Mouse (Mus musculus): Measurements from ENCODE around the gene Slc8a1. TPM values are rescaled to one million over a fixed set of nuclear protein-coding genes. Genes with fewer than 3 reads are reported as not detected.
A peak's percentile ranks its signal among the peaks of the same experiment; 100 is the strongest.

Slc8a1 gene
- polyA plus RNA-seq, 1 experiment from 2014 or later: 84.6 TPM

DNA sequence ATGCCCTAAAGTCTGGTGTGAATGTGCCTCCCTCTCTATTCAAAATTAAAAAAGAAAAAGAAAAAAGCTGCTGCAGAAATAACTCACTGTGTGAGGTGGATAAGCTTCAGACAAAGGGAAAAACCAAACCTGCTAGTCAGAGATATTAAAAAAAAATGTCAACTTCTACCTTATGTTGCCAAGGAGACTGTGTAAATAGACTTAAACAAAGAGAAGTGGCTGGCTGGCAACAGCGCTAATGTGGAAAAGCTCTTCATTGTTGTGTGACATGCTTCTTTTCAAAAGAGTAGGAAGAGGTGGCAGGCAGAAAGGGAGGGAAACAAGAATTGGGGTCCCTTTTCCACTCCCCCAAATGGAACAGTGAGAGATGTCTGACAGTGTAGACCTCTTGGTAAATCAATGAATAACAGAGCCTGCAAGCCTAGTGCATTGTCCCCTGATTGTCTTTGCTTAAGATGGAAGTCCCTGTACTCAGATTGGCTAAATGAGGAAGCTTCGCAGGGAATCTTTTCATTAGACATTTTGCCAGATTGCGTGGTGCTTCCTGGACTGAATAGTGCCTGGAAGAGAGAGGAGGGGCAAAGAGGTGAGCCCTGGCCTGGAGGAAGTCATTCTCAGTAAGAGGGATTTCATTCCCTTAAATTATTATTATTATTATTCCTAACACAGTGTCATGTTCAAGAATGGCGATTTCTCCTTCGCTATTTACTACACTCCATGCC lies 237.3 kb downstream of the Slc8a1 start:
- Histone ChIP-seq H3K4me1 (ENCODE audit: control insufficient read depth, insufficient read depth, low read length) (peaks cover 34% of the 10 kb centered on the region), H3K4me2 (ENCODE audit: low read depth, low read length) (no peak overlapping the region), H3K36me3 (ENCODE audit: control insufficient read depth, insufficient read depth) (0 out of 2 replicates have a peak, but pooled peaks cover 8% of the 10 kb centered on the region), H3K27me3 (ENCODE audit: control insufficient read depth, insufficient read depth, low read length) (no peaks in the 10 kb centered on the region), H3K4me3 (ENCODE audit: low read length) (no peak overlapping the region), H3K9me3 (replicated peaks; ENCODE audit: control insufficient read depth, low read length) (no peaks in the 10 kb centered on the region), H3K9ac (ENCODE audit: low read length) (no peak overlapping the region), H3K27ac (ENCODE audit: low read length) (peak overlapping the region; percentile 45)
- WGBS: 70% methylated on average over 5 of the region's 5 CpGs
- ATAC-seq (replicated peaks; ENCODE audit: extremely low read depth, insufficient read depth, low FRiP score): no peak

DNA sequence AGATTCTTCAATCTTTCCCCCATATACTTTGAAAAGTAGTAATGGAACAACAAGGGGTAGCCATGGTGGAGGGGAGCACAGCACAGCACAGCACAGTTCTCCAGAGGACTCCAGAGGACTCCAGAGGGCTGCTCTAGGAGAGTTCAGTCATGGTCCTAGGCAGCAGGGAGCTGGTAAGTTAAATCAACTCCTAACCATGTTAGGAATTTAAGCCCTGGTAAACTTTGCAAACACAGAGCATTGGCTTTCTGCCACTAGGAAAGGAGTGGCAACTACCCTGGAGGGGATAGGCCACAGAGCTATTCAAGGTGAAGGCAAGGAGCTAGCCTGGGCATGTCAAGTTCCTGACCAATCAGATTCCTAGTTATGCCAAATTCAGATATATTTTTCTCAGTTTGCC lies 240.3 kb downstream of the Slc8a1 start:
- ATAC-seq (replicated peaks; ENCODE audit: extremely low read depth, insufficient read depth, low FRiP score): peak; percentile 41; the same call in 1 of the 2 replicates
- Histone ChIP-seq H3K36me3 (ENCODE audit: control insufficient read depth, insufficient read depth) (0 out of 2 replicates have a peak, but pooled peaks cover 3% of the 10 kb centered on the region), H3K4me1 (ENCODE audit: control insufficient read depth, insufficient read depth, low read length) (peaks cover 43% of the 10 kb centered on the region), H3K27me3 (ENCODE audit: control insufficient read depth, insufficient read depth, low read length) (no peaks in the 10 kb centered on the region), H3K9ac (ENCODE audit: low read length) (no peak overlapping the region), H3K4me3 (ENCODE audit: low read length) (no peak overlapping the region), H3K4me2 (ENCODE audit: low read depth, low read length) (no peak overlapping the region), H3K9me3 (replicated peaks; ENCODE audit: control insufficient read depth, low read length) (no peaks in the 10 kb centered on the region), H3K27ac (ENCODE audit: low read length) (peak overlapping the region; percentile 48)

- 0 out of 2 replicates have a peak, but pooled peaks cover 2% of the 10 kb centered on the region for H3K36me3 ChIP-seq (ENCODE audit: control insufficient read depth, insufficient read depth)
- no peak overlapping the region for H3K4me2 ChIP-seq (ENCODE audit: low read depth, low read length)
- ATAC-seq (replicated peaks; ENCODE audit: extremely low read depth, insufficient read depth, low FRiP score): no peak
- 47% methylated on average over 1 of the region's 1 CpGs for WGBS
- H3K4me1 ChIP-seq (ENCODE audit: control insufficient read depth, insufficient read depth, low read length): peaks cover 45% of the 10 kb centered on the region
- no peak overlapping the region for H3K9ac ChIP-seq (ENCODE audit: low read length)
- no peak overlapping the region for H3K27ac ChIP-seq (ENCODE audit: low read length)
- no peaks in the 10 kb centered on the region for H3K9me3 ChIP-seq (replicated peaks; ENCODE audit: control insufficient read depth, low read length)
- H3K27me3 ChIP-seq (ENCODE audit: control insufficient read depth, insufficient read depth, low read length): no peaks in the 10 kb centered on the region
- no peak overlapping the region for H3K4me3 ChIP-seq (ENCODE audit: low read length)
Observed at GRCm38 (mm10) chr17:81496616-81497015, 241.6 kb downstream of the Slc8a1 start.

DNA sequence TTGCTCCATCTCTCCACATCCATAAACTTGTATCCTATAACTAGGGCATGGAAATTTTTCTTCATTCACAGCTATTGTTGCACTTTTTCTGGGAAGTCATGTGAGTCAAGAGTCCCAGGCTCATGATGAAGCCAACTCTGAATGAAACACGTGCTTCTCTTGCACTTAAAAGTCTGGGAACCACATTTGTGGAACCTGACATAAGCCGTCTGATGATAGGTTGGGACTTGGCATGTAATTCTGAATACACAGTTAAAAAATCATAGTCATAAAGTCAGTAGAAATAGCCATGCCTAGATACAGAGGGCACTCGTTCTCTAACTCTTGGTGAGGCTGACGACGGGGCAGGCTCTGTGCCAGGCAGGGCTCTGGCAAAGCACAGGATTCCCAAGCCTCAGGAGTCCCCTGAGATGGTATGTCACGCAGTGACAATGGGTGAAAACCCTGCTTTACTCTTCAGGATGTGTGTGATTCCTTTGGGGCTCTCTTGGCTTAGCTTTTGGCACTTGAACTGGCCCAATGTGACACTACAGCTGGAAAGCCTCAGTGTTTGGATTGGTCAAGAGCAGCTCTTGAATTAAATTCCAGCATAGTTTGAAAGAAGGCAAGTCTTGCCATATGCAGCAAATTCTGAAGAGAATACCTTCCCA lies 245.8 kb downstream of the Slc8a1 start:
- no peak overlapping the region for H3K4me3 ChIP-seq (ENCODE audit: low read length)
- H3K9ac ChIP-seq (ENCODE audit: low read length): no peak overlapping the region
- no peaks in the 10 kb centered on the region for H3K27me3 ChIP-seq (ENCODE audit: control insufficient read depth, insufficient read depth, low read length)
- peak; percentile 49; the same call in 1 of the 2 replicates for ATAC-seq (replicated peaks; ENCODE audit: extremely low read depth, insufficient read depth, low FRiP score)
- H3K4me1 ChIP-seq (ENCODE audit: control insufficient read depth, insufficient read depth, low read length): peaks cover 46% of the 10 kb centered on the region
- H3K9me3 ChIP-seq (replicated peaks; ENCODE audit: control insufficient read depth, low read length): no peaks in the 10 kb centered on the region
- peak overlapping the region; percentile 61 for H3K27ac ChIP-seq (ENCODE audit: low read length)
- 0 out of 2 replicates have a peak, but pooled peaks cover 2% of the 10 kb centered on the region for H3K36me3 ChIP-seq (ENCODE audit: control insufficient read depth, insufficient read depth)
- WGBS: 31% methylated on average over 6 of the region's 6 CpGs
- no peak overlapping the region for H3K4me2 ChIP-seq (ENCODE audit: low read depth, low read length)

DNA sequence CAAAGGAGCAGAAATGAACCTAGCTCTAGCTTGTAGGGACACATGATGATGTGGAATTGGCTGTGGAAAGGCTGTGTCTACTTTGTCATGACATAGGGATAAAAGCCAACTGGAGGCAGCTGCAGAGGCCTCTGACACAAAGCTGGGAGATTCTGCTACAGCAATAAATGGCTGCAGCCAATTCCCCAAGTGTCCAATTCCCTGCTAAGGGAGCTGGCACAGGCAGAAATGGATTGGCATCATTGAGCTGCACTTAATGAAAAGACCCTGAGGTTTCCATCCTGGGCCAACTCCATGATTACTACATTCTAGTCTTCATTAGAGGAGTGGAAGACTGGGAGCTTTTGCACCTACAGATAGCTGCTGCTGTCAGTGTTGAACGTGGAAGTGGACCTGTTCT lies 251.8 kb downstream of the Slc8a1 start:
- H3K4me1 ChIP-seq (ENCODE audit: control insufficient read depth, insufficient read depth, low read length): peaks cover 46% of the 10 kb centered on the region
- H3K9ac ChIP-seq (ENCODE audit: low read length): no peak overlapping the region
- no peaks in the 10 kb centered on the region for H3K27me3 ChIP-seq (ENCODE audit: control insufficient read depth, insufficient read depth, low read length)
- H3K4me3 ChIP-seq (ENCODE audit: low read length): no peak overlapping the region
- H3K27ac ChIP-seq (ENCODE audit: low read length): no peak overlapping the region
- H3K4me2 ChIP-seq (ENCODE audit: low read depth, low read length): no peak overlapping the region
- H3K36me3 ChIP-seq (ENCODE audit: control insufficient read depth, insufficient read depth): no peaks in the 10 kb centered on the region; the same call in 1 of the 2 replicates
- WGBS: 57% methylated on average over 1 of the region's 1 CpGs
- no peak for ATAC-seq (replicated peaks; ENCODE audit: extremely low read depth, insufficient read depth, low FRiP score)
- H3K9me3 ChIP-seq (replicated peaks; ENCODE audit: control insufficient read depth, low read length): no peaks in the 10 kb centered on the region

DNA sequence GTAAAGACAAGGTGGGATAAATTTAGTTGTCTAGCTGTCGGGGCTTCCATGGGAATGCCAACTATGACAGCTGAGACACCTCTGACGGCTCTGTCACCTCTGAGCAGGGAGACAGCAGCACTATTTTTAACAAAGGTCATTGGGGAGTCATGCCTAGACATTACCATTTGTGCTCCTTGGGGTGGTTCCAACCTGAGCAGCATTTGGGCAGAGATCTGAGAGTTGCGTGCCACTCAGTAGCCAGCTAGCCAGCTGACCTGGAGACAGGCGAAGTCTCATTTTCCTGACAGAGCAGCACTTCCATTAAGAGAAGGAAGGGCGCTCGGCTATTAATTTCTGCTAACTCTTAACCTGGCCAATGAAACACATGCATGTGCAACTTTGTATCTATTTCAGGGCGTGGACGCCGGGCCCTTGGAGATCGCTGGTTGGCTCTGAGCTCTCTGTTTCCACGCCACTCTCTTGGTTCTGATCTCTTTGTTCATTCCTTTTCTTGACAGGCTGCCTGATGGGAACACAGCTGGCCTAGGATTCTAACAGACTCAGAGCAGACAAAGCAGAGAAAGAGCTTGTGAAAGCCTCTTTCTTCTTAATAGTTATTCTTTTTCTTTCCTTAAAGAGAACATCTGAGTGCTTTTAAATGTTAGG lies 256.2 kb downstream of the Slc8a1 start:
- Histone ChIP-seq H3K36me3 (ENCODE audit: control insufficient read depth, insufficient read depth) (no peaks in the 10 kb centered on the region; the same call in 1 of the 2 replicates), H3K27me3 (ENCODE audit: control insufficient read depth, insufficient read depth, low read length) (no peaks in the 10 kb centered on the region), H3K4me1 (ENCODE audit: control insufficient read depth, insufficient read depth, low read length) (peaks cover 53% of the 10 kb centered on the region), H3K27ac (ENCODE audit: low read length) (peak overlapping the region; percentile 90), H3K9me3 (replicated peaks; ENCODE audit: control insufficient read depth, low read length) (no peaks in the 10 kb centered on the region), H3K4me3 (ENCODE audit: low read length) (no peak overlapping the region), H3K9ac (ENCODE audit: low read length) (no peak overlapping the region), H3K4me2 (ENCODE audit: low read depth, low read length) (peak overlapping the region; percentile 41)
- 48% methylated on average over 11 of the region's 11 CpGs for WGBS
- ATAC-seq (replicated peaks; ENCODE audit: extremely low read depth, insufficient read depth, low FRiP score): peak; percentile 76

DNA sequence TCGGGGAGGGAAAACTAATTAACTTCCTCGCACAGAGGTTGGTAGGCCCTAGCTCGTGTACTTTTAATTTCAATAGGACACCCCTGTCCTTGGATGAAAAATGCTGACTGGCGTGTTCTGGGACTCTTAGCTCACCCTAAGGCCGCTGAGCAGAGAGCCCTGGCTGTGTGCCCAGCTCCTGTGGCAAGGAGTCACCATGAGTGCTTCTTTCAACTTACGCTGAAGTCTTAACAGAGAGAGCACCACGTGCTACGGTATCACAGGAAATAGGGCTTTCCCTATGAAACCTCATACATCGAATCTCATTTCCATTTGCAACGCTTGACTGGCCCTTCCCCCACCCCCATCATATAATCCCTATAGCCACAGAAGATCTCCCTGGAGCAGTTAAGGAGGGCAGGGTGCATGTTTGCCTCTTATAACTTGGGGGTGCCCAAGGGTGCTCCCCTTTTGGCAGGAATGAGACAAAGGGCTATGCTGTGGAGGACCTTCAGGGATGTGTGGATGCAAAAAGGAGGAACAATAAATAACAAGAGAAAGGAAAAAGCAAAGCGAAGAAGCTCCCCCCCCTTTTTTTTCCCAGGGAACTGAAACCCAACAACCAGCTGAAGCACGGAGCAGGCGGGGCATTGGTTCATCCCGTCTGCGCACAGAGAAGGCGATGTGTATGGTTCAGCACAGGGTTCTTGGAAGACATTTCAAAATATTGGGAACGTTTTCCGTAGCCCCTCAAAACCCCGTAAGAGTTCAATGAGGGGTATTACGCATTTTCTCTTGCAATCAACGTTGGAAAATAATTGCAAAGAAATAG lies 257.6 kb downstream of the Slc8a1 start:
- ATAC-seq (replicated peaks; ENCODE audit: extremely low read depth, insufficient read depth, low FRiP score): peak; percentile 82
- WGBS: 52% methylated on average over 21 of the region's 21 CpGs
- H3K27ac ChIP-seq (ENCODE audit: low read length): peak overlapping the region; percentile 78

GRCm38 (mm10) chr17:81479807-81480206 lies 258.4 kb downstream of the Slc8a1 start:
- Histone ChIP-seq H3K4me1 (ENCODE audit: control insufficient read depth, insufficient read depth, low read length) (peaks cover 44% of the 10 kb centered on the region), H3K27ac (ENCODE audit: low read length) (no peak overlapping the region; the same call in 1 of the 2 replicates), H3K4me3 (ENCODE audit: low read length) (no peak overlapping the region), H3K9me3 (replicated peaks; ENCODE audit: control insufficient read depth, low read length) (no peaks in the 10 kb centered on the region), H3K4me2 (ENCODE audit: low read depth, low read length) (peak overlapping the region; percentile 46; the same call in 1 of the 2 replicates), H3K36me3 (ENCODE audit: control insufficient read depth, insufficient read depth) (no peaks in the 10 kb centered on the region), H3K27me3 (ENCODE audit: control insufficient read depth, insufficient read depth, low read length) (no peaks in the 10 kb centered on the region), H3K9ac (ENCODE audit: low read length) (no peak overlapping the region)
- ATAC-seq (replicated peaks; ENCODE audit: extremely low read depth, insufficient read depth, low FRiP score): no peak
- WGBS: 56% methylated on average over 4 of the region's 4 CpGs

More for the DNA sequence above, 257.6 kb downstream of the Slc8a1 start:
- no peaks in the 10 kb centered on the region; the same call in 1 of the 2 replicates for H3K36me3 ChIP-seq (ENCODE audit: control insufficient read depth, insufficient read depth)
- H3K4me2 ChIP-seq (ENCODE audit: low read depth, low read length): peak overlapping the region; percentile 46
- peaks cover 46% of the 10 kb centered on the region for H3K4me1 ChIP-seq (ENCODE audit: control insufficient read depth, insufficient read depth, low read length)
- peak overlapping the region; percentile 41; the same call in 1 of the 2 replicates for H3K9ac ChIP-seq (ENCODE audit: low read length)
- H3K27me3 ChIP-seq (ENCODE audit: control insufficient read depth, insufficient read depth, low read length): no peaks in the 10 kb centered on the region
- H3K9me3 ChIP-seq (replicated peaks; ENCODE audit: control insufficient read depth, low read length): no peaks in the 10 kb centered on the region
- H3K4me3 ChIP-seq (ENCODE audit: low read length): no peak overlapping the region; the same call in 1 of the 2 replicates

Measured in heart, embryonic 16.5 days (tissue).